Mouse (Mus musculus): ENCODE measurements around the gene Olfr985. TPM values are rescaled to one million over a fixed set of nuclear protein-coding genes. Genes with fewer than 3 reads are reported as not detected.

Gene Olfr985
- total and polyA plus RNA-seq, 2 experiments, result not detected

DNA sequence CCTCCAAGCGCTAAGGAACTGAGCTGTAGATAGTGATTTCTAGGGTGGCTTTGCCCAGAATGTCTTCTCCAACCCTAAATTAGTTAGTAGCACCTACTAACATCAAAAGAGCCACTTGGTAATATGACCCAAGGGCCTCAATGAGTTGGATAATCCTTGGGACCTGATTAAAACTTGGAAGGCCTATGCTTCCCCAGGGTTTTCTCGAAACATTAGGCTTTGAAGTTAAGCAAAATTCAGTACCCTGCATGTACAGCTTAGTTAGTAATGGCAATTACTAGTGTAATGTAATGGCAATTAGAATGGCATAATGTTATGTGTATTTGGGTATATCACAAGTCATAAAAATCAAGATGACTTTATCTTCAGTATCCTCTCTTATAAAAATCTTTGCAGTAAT lies 36.5 kb downstream of the Olfr985 start, which contains the start of gene Olfr983:
Olfr983 (minus strand) TSS at position 101 of the 400 bp plus-strand sequence.
- TF ChIP-seq CTCF (IDR thresholded peaks at IDR 0.05; ENCODE audit: low read depth, low read length), result no peak
- no peak for TF ChIP-seq POLR2A (IDR thresholded peaks at IDR 0.05; ENCODE audit: extremely low read depth, insufficient read depth, low read length)
- WGBS, result 67% methylated on average over 2 of the region's 2 CpGs
- H3K9ac ChIP-seq (ENCODE audit: low read depth, low read length), result no peak within 1 kb of the TSS
- H3K4me1 ChIP-seq (ENCODE audit: control insufficient read depth, insufficient read depth, low read length), result no peaks in the 10 kb centered on the region
- H3K27me3 ChIP-seq (ENCODE audit: control insufficient read depth, insufficient read depth, low read length), result no peaks in the 10 kb centered on the region
- no peaks in the 10 kb centered on the region for H3K79me2 ChIP-seq (ENCODE audit: control insufficient read depth, insufficient read depth, low read length)
- no peak within 1 kb of the TSS for H3K27ac ChIP-seq (replicated peaks; ENCODE audit: insufficient read depth, low read depth, low read length)
- no peak for DNase-seq (ENCODE audit: extremely low read depth, low read depth, low spot score)
- H3K4me3 ChIP-seq (ENCODE audit: insufficient read depth, low read depth, low read length), result no peak within 1 kb of the TSS
- no peaks in the 10 kb centered on the region for H3K36me3 ChIP-seq (ENCODE audit: control insufficient read depth, insufficient read depth, low read length)

Other genes starting within 250 kb of the Olfr985 start
- gene Olfr229, start 222.8 kb downstream of the Olfr985 start, total RNA-seq (2014; rRNA removed), result not detected in 2 replicates
- not detected in 2 replicates for gene Olfr229, start 222.8 kb downstream of the Olfr985 start, polyA plus RNA-seq (2012; rRNA removed)
- gene Olfr974, start 192.7 kb downstream of the Olfr985 start, total RNA-seq (2014; rRNA removed), result not detected in 2 replicates
- not detected in 2 replicates for gene Olfr974, start 192.7 kb downstream of the Olfr985 start, polyA plus RNA-seq (2012; rRNA removed)
- not detected in 2 replicates for gene Olfr975, start 178.1 kb downstream of the Olfr985 start, total RNA-seq (2014; rRNA removed)
- not detected in 2 replicates for gene Olfr975, start 178.1 kb downstream of the Olfr985 start, polyA plus RNA-seq (2012; rRNA removed)
- not detected in 2 replicates for gene Olfr976, start 169.1 kb downstream of the Olfr985 start, total RNA-seq (2014; rRNA removed)
- gene Olfr976, start 169.1 kb downstream of the Olfr985 start, polyA plus RNA-seq (2012; rRNA removed), result not detected in 2 replicates
- not detected in 2 replicates for gene Olfr978, start 138.1 kb downstream of the Olfr985 start, total RNA-seq (2014; rRNA removed)
- gene Olfr978, start 138.1 kb downstream of the Olfr985 start, polyA plus RNA-seq (2012; rRNA removed), result not detected in 2 replicates
- gene Olfr979, start 126.7 kb downstream of the Olfr985 start, total RNA-seq (2014; rRNA removed), result not detected in 2 replicates
- not detected in 2 replicates for gene Olfr979, start 126.7 kb downstream of the Olfr985 start, polyA plus RNA-seq (2012; rRNA removed)
- gene Olfr980, start 120.6 kb downstream of the Olfr985 start, total RNA-seq (2014; rRNA removed), result not detected in 2 replicates
- gene Olfr980, start 120.6 kb downstream of the Olfr985 start, polyA plus RNA-seq (2012; rRNA removed), result not detected in 2 replicates
- gene Olfr981, start 108.7 kb downstream of the Olfr985 start, total RNA-seq (2014; rRNA removed), result not detected in 2 replicates
- gene Olfr981, start 108.7 kb downstream of the Olfr985 start, polyA plus RNA-seq (2012; rRNA removed), result not detected in 2 replicates
- gene Olfr982, start 56.4 kb downstream of the Olfr985 start, total RNA-seq (2014; rRNA removed), result not detected in 2 replicates
- not detected in 2 replicates for gene Olfr982, start 56.4 kb downstream of the Olfr985 start, polyA plus RNA-seq (2012; rRNA removed)
- not detected in 2 replicates for gene Olfr983, start 36.6 kb downstream of the Olfr985 start, total RNA-seq (2014; rRNA removed)
- gene Olfr983, start 36.6 kb downstream of the Olfr985 start, polyA plus RNA-seq (2012; rRNA removed), result not detected in 2 replicates
- gene Olfr984, start 16.0 kb downstream of the Olfr985 start, total RNA-seq (2014; rRNA removed), result not detected in 2 replicates
- not detected in 2 replicates for gene Olfr984, start 16.0 kb downstream of the Olfr985 start, polyA plus RNA-seq (2012; rRNA removed)
- not detected in 2 replicates for gene Tmem225, start 17.9 kb upstream of the Olfr985 start, total RNA-seq (2014; rRNA removed)
- gene Tmem225, start 17.9 kb upstream of the Olfr985 start, polyA plus RNA-seq (2012; rRNA removed), result not detected in 2 replicates
- 0.09 TPM in 1 of 2 replicates, not detected in the other for gene Olfr986, start 50.7 kb upstream of the Olfr985 start, total RNA-seq (2014; rRNA removed)
- not detected in 2 replicates for gene Olfr986, start 50.7 kb upstream of the Olfr985 start, polyA plus RNA-seq (2012; rRNA removed)
- 0.65 and 0.67 TPM in 2 replicates for gene Zfp202, start 62.1 kb upstream of the Olfr985 start, total RNA-seq (2014; rRNA removed)
- 0.28 and 0.29 TPM in 2 replicates for gene Zfp202, start 62.1 kb upstream of the Olfr985 start, polyA plus RNA-seq (2012; rRNA removed)
- gene Scn3b, start 139.0 kb upstream of the Olfr985 start, total RNA-seq (2014; rRNA removed), result 0.09 and 0.13 TPM in 2 replicates
- 0.02 TPM in 1 of 2 replicates, not detected in the other for gene Scn3b, start 139.0 kb upstream of the Olfr985 start, polyA plus RNA-seq (2012; rRNA removed)